Mouse (Mus musculus) naive thymus-derived CD4-positive, alpha-beta T cell, adult 5 months (primary cell): ENCODE results near the gene Gm49403. TPM values are rescaled to one million over a fixed set of nuclear protein-coding genes. Genes with fewer than 3 reads are reported as not detected.

Experiments
- polyA plus RNA-seq: library from polyadenylated mRNA; unstranded; fragments of 100-300 nt; shearing (Covaris generic); gene quantifications from one replicate; pipeline ENCODE4 v1.2.1, GENCODE M21; 2017

Gene Gm49403
- not detected for polyA plus RNA-seq

GRCm38 (mm10) chr19:8883616-8884015, at the start of gene Gm49403, which contains the start of gene Lbhd1:
Gene Gm49403, plus strand, starts transcription at chr19:8883930.
Gene Lbhd1, plus strand, starts transcription at chr19:8883732.

GRCm38 (mm10) chr19:8837251-8837791, 46.4 kb upstream of the Gm49403 start, which contains the start of gene Bscl2:
Gene Bscl2, plus strand, starts transcription at chr19:8837467.

DNA sequence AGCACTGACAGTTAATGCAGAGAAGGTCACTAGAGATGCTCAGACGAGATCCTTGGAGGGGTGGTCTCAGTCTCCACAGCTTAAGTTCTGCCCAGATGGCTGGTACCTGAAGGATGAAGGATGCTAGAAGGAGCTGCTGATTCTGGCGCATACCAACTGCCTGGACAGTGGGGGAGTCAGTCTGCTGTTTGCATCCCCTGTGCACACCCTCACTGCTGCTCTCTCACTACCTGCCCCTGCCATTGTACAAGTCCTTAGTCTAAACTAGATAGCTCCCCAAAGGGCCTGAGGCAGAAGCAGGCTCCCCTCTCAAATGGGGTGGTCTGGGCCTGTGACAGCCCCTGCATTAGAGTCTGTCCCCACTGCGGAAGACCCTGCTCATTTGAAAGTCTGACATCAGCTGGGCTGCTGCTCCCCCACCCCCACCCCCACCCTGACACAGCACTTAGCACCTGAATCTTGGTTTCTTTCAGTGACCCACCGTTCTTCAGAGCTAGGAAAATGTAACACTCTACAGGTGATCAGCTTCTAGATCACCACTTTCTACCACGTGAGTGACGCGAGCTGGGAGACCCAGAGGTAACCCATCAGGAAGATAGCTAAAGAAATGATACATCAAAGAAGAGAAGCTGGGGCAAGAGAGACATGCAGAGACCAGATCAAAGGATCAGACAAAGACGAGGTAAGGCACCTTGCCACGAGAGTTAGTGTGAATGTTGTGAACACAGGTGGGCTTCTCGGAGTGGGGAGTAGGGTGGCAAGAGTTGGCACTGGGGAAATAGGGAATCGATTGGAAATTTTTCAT, 44.4 kb upstream of the Gm49403 start, which contains the start of gene Gng3:
Gene Gng3 (minus strand): TSS at position 92 of the 805 bp plus-strand sequence.

GRCm38 (mm10) chr19:8850402-8850901, 33.3 kb upstream of the Gm49403 start, which contains the start of gene Lrrn4cl:
Gene Lrrn4cl, plus strand, starts transcription at chr19:8850768.

GRCm38 (mm10) chr19:8871267-8872186, 12.2 kb upstream of the Gm49403 start, which contains the start of gene Ubxn1:
Gene Ubxn1, plus strand, starts transcription at chr19:8871496.

GRCm38 (mm10) chr19:8880311-8881033, 3.3 kb upstream of the Gm49403 start, which contains the start of gene Uqcc3:
Gene Uqcc3, minus strand, starts transcription at chr19:8880923.

DNA sequence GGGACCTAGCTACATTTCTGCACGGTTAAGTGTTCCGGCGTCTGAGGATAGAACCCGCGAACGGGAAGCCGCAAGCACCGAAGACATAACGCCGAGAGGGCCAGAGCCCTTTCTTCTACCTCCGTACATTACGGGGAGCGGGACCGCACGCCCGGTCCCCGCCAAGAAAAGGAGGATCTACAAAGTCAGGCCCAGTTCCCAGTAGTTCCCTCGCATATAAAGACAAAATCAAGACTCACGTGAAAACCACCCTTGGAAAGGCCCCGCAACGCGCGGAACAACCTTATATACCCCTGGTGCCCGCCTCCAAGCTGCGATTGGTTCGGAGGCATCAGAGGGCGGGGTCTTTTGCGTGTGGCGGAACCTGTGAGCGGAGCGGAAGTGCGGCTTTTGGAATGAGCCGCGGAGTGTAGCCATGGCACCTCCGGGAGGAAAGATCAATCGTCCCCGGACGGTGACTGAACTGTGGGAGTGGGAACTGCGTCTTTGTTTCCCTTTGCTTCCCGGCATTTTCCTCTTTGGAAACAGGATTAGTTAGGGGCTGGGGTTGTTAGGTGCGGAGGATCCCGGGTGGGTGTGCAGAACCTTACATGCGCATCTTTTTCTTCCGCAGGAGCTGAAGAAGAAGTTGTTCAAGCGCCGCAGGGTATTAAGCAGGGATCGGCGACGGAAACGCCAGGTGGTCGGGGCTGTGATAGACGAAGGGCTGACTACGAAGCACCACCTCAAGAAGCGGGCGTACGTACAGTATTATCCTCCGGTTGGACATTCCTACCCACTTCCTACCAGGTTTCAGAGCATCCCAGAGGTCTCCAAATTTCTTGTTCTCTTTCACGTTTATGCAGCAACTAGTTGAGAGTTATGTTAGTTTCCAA, 5.0 kb downstream of the Gm49403 start, which contains the start of the genes 1810009A15Rik and Gm49416:
Gene 1810009A15Rik (plus strand): TSS at position 343 of the 875 bp plus-strand sequence.
Gene Gm49416 (plus strand): TSS at position 416 of the 875 bp plus-strand sequence.

GRCm38 (mm10) chr19:8892829-8893766, 9.4 kb downstream of the Gm49403 start, which contains the start of gene Ints5:
Gene Ints5, plus strand, starts transcription at chr19:8893005.

DNA sequence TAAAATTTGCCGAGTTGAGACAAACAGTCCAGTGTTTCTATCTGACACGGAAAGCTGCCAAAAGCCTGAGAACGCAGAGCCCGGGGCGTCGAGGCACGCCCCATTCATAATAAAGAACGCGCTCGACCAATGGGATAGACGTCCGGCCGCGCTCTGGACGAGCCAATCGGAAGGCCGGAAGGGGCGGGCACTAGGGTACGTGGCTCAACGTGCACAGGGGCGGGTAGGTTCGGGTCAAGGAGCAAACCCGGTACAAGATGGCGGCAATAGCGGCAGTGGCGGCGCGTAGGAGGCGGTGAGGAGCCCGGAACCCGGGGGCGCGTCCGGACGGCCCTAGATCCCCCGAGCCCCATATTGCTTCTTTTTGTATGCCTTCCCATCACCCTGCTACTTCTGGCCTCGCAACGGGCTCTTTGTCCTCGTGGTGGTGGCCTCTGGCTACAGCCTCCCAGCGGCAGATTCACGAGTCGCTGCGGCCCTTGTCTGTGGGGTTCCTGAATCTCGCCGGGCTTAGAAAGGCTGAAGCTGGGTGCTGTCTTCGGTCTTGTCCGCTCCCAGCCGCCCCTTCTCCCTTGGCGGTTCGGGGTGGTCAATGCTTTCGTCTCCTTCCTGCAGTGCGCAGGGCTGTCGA, 14.2 kb downstream of the Gm49403 start, which contains the start of gene Ganab:
Gene Ganab (plus strand): TSS at position 207 of the 631 bp plus-strand sequence.

DNA sequence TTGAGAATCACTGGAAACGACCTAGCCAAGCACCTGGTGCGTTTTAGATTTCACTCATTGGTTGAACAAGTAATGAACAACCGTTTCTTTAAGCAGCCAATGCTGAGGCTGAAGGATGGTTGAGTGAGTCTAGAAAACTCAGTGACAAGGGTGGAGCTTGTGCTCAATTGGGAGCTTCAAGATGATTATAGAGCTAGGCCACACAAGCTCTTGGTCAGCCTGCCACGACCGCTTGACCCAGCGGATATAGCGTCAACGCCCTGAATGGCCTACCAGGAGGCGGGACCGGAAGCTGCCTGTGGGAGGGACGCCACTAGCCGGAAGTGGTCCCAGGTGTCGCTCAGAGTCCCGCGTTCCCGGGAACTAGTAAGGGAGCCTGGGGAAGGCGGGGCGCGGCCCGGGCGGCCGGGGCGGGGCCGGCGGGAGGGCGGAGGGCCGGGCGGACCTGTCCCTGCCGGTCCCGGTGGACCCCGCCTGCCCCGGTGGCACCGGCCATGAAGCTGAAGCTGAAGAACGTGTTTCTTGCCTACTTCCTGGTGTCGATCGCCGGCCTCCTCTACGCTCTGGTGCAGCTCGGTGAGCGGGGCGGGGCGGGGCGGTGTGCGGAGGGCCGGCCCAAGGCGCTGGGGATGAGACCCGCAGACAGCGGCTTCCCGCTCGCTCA, 36.5 kb downstream of the Gm49403 start, which contains the start of gene B3gat3:
Gene B3gat3 (plus strand): TSS at position 302 of the 664 bp plus-strand sequence.

GRCm38 (mm10) chr19:8929224-8930088, 45.7 kb downstream of the Gm49403 start, which contains the start of the genes Rom1 and Eml3:
Gene Rom1, minus strand, starts transcription at chr19:8929356.
Gene Eml3, plus strand, starts transcription at chr19:8929552.

Other genes with a start within 250 kb of the Gm49403 start
- gene Chrm1, start 220.1 kb upstream of the Gm49403 start, polyA plus RNA-seq = not detected
- gene Slc3a2, start 160.6 kb upstream of the Gm49403 start, polyA plus RNA-seq = 240 TPM
- gene Wdr74, start 148.1 kb upstream of the Gm49403 start, polyA plus RNA-seq = 121 TPM
- gene 1700092M07Rik, start 143.2 kb upstream of the Gm49403 start, polyA plus RNA-seq = 0.87 TPM
- gene Stx5a, start 142.5 kb upstream of the Gm49403 start, polyA plus RNA-seq = 294 TPM
- 453 TPM for gene Nxf1, start 126.9 kb upstream of the Gm49403 start, polyA plus RNA-seq
- gene Tmem223, start 112.9 kb upstream of the Gm49403 start, polyA plus RNA-seq = 38.8 TPM
- 150 TPM for gene Tmem179b, start 109.5 kb upstream of the Gm49403 start, polyA plus RNA-seq
- gene Taf6l, start 97.5 kb upstream of the Gm49403 start, polyA plus RNA-seq = 9.4 TPM
- 86.1 TPM for gene Polr2g, start 85.4 kb upstream of the Gm49403 start, polyA plus RNA-seq
- 0.57 TPM for gene Zbtb3, start 81.4 kb upstream of the Gm49403 start, polyA plus RNA-seq
- gene Ttc9c, start 64.6 kb upstream of the Gm49403 start, polyA plus RNA-seq = 25.8 TPM
- gene Hnrnpul2, start 63.9 kb upstream of the Gm49403 start, polyA plus RNA-seq = 13.8 TPM
- gene AC129217.1, start 54.2 kb upstream of the Gm49403 start, polyA plus RNA-seq = not detected
- 59.1 TPM for gene Bscl2, start 46.5 kb upstream of the Gm49403 start, polyA plus RNA-seq
- gene Gng3, start 44.7 kb upstream of the Gm49403 start, polyA plus RNA-seq = not detected
- gene Lrrn4cl, start 33.2 kb upstream of the Gm49403 start, polyA plus RNA-seq = not detected
- gene Ubxn1, start 12.4 kb upstream of the Gm49403 start, polyA plus RNA-seq = 149 TPM
- gene Uqcc3, start 3.0 kb upstream of the Gm49403 start, polyA plus RNA-seq = 44.5 TPM
- 34.3 TPM for gene Lbhd1, start 198 bp upstream of the Gm49403 start, polyA plus RNA-seq
- gene 1810009A15Rik, start 4.9 kb downstream of the Gm49403 start, polyA plus RNA-seq = 22.7 TPM
- gene Gm49416, start 5.0 kb downstream of the Gm49403 start, polyA plus RNA-seq = not detected
- 35.9 TPM for gene Ints5, start 9.1 kb downstream of the Gm49403 start, polyA plus RNA-seq
- gene Ganab, start 14.1 kb downstream of the Gm49403 start, polyA plus RNA-seq = 100 TPM
- gene B3gat3, start 36.4 kb downstream of the Gm49403 start, polyA plus RNA-seq = 32.9 TPM
- 2.0 TPM for gene Rom1, start 45.4 kb downstream of the Gm49403 start, polyA plus RNA-seq
- 57.6 TPM for gene Eml3, start 45.6 kb downstream of the Gm49403 start, polyA plus RNA-seq
- 257 TPM for gene Mta2, start 57.9 kb downstream of the Gm49403 start, polyA plus RNA-seq
- gene Tut1, start 69.9 kb downstream of the Gm49403 start, polyA plus RNA-seq = 47.6 TPM
- gene Eef1g, start 83.1 kb downstream of the Gm49403 start, polyA plus RNA-seq = 375 TPM
- gene Ahnak, start 105.4 kb downstream of the Gm49403 start, polyA plus RNA-seq = 8.7 TPM
- gene Scgb1a1, start 204.0 kb downstream of the Gm49403 start, polyA plus RNA-seq = not detected